Mouse (Mus musculus): Measurements from ENCODE around the gene Appbp2.

The Appbp2 gene

GRCm38 (mm10) chr11:85234990-85235841 lies at the start of gene Appbp2:
Gene Appbp2, minus strand, starts transcription at chr11:85235130.
- DNase-seq: peak; percentile 93

GRCm38 (mm10) chr11:85281219-85281878 lies 46.4 kb upstream of the Appbp2 start:
- no peak for DNase-seq

DNA sequence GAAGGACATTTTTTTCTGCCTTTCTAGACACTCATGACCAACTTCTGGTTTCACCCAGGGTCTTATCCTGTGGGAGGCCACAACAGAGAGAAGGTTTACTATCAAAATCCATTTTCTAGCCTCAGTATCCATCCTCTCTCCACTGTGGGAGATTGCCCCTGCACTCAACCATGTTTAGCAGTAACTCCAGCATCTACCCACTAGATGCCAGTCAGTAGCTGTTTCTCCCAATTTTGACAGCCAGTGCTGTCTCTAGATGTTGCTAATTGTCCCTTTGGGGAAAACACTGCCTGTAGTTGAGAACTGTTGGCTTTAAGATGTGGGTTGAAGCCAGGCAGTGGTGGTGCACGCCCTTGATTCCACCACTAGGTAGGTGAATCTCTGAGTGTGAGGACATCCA lies 43.2 kb upstream of the Appbp2 start:
- no peak for DNase-seq

- DNase-seq: no peak
Observed at GRCm38 (mm10) chr11:85277609-85278008, 42.7 kb upstream of the Appbp2 start.

GRCm38 (mm10) chr11:85275151-85275550 lies 40.2 kb upstream of the Appbp2 start:
- DNase-seq: no peak

DNA sequence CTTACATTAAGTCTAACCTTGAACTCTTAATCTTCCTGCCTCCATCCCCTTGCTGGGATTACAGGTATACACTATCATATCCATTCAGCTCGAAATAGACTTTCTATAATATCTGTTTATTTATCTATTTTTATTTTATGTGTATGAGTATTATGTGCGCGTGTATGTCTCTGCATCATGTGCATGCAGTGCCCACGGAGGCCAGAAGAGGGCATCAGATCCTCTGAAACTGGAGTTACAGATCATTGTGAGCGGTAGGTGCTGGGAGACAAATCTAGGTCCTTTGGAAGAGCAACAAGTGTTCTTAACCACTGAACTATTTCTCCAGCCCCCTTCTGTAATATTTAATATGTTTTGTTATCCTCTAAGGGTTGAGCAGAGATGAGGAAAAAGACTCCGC lies 38.4 kb upstream of the Appbp2 start:
- DNase-seq: peak; percentile 15

DNA sequence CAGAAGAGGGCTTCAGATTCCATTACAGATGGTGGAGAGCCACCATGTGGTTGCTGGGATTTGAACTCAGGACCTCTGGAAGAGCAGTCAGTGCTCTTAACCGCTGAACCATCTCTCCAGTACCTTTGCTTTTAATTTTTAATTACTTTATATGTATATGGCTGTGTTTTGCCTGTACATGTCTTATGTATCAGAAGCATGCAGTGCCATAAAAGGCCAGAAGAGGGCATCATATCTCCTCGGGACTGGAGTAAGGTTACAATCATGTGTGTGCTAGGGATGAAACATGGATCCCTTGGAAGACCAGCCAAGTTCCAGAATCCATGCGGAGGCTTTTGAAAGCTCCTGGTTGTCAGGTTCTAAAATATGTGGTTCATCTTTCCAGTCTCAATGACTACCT lies 35.7 kb upstream of the Appbp2 start:
- peak; percentile 73 for DNase-seq

GRCm38 (mm10) chr11:85267393-85267792 lies 32.5 kb upstream of the Appbp2 start:
- no peak for DNase-seq

- DNase-seq: no peak
Observed at GRCm38 (mm10) chr11:85264635-85265034, 29.7 kb upstream of the Appbp2 start.

DNA sequence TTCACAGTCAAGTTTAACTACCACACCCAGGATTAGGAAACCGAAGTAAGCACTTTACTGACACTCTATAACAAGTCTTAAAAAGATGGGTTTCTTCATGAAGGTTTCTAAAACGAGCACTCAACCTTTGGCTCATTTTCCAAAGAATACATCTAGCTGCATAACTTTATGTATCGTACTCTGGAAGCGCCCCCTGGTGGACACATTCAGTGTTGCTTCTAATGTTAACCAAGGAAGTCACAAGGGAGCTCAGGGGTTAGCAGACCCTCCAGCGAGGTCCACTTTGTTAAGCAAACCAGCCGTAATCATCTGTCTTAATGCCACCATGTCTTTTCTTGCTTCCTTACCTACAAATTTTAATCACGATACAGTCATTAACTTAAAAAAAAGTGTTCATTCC lies 26.3 kb upstream of the Appbp2 start:
- peak; percentile 87 for DNase-seq

- peak; percentile 7 for DNase-seq
Observed at GRCm38 (mm10) chr11:85258966-85259365, 24.0 kb upstream of the Appbp2 start.

GRCm38 (mm10) chr11:85255471-85256027 lies 20.6 kb upstream of the Appbp2 start:
- no peak for DNase-seq

GRCm38 (mm10) chr11:85253641-85254040 lies 18.7 kb upstream of the Appbp2 start:
- DNase-seq: no peak

- DNase-seq: no peak
Observed at GRCm38 (mm10) chr11:85253006-85253405, 18.1 kb upstream of the Appbp2 start.

GRCm38 (mm10) chr11:85251955-85252354 lies 17.0 kb upstream of the Appbp2 start:
- DNase-seq: no peak

GRCm38 (mm10) chr11:85250467-85250866 lies 15.5 kb upstream of the Appbp2 start:
- DNase-seq: no peak

- DNase-seq: no peak
Observed at GRCm38 (mm10) chr11:85249338-85249737, 14.4 kb upstream of the Appbp2 start.

DNA sequence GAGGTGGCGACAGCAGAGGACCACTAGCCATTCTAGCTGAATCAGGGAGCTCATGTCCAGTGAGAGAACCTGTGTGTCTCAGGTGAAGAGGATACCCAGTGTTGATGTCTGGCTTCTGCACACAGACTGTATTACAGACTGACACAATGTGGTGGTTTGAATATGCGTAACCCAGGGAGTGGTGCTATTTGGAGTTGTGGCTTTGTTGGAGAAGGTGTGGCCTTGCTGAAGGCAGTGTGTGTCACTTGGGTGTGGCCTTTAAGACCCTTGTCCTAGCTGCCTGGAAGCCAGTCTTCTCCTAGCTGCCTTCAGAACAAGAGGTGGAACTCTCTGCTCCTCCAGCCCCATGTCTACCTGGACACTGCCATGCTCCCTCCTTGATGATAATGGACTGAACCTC lies 13.2 kb upstream of the Appbp2 start:
- DNase-seq: no peak

DNA sequence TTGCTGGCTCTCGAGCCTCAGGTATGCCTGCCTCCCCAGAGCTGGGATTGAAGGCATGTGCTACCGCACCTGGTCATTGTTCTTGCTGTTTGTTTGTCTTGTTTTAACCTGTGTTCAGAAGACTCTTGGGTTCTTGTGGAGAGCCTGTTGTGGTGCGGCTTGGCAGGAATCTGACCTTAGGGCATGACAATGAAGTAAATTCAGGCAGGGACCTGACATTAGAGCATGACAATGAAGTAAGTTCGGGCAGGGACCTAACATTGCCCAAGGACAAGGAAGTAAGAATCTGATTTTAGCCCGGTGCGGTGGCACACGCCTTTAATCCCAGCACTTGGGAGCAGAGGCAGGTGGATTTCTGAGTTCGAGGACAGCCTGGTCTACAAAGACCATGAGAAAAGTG lies 6.3 kb upstream of the Appbp2 start:
- no peak for DNase-seq

DNA sequence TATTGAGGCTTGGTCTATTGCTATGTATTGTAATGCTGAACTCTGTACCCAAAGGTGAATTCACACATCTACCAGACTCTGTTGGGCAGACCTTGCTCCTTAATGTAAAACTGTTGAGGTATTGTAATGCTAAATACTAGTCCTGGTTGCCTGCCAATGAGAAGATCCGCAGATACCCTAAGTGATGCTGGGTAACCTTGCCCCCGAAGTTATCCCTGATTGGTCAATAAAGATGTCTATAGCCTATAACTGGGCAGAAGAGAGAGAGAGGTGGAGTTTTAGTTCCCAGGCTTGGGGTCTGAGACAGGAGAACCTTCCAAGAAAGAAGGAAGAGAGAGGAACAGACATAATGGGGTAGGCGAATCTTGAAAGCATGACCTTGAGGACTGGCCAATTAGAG lies 5.3 kb upstream of the Appbp2 start:
- DNase-seq: no peak

GRCm38 (mm10) chr11:85234363-85234989 lies 454 bp downstream of the Appbp2 start:
- peak; percentile 84 for DNase-seq

DNA sequence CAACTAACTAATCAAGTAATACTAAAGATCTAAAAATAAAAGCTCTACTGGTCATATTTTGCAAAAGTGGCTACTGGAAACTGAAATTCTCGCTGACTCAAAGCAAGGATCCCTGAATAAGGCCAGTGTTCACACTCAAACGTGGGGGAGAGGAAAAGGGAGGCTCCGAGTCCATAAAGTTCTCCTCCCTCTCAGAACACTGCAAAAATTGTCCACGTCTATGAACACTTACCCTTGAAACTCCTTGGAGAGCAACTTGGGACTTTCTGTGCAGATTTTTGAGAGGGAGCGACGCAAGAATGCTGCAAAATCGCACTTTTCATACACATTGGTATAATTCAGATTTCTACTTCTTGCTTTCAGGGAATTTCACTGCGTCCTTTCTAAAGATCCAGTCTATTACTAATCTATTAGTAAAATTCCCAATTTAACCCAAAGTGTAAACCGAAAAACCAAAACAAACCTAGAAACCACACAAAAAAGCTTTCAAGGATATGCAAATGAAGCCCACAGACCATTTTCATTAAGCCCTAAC lies 1.2 kb downstream of the Appbp2 start:
- no peak for DNase-seq

DNA sequence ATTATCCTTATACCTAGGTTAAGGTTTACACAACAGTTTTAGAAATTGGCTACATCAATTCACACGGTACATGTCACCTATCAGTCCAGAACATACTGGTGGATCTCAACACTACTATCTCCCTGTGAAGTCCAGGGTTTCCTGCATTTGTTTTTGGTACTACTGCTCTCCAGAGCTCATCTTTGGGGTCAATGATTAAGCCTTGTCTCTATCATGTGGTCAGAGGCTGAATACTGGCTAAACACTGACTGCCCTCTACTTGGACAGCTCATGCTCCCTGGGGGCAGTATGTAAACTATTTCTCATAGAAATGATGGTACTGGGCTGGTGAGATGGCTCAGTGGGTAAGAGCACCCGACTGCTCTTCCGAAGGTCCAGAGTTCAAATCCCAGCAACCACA lies 11.7 kb downstream of the Appbp2 start:
- DNase-seq: no peak
